ENCODE assay signal across 9 mouse cellular contexts in the genomic region with DNA sequence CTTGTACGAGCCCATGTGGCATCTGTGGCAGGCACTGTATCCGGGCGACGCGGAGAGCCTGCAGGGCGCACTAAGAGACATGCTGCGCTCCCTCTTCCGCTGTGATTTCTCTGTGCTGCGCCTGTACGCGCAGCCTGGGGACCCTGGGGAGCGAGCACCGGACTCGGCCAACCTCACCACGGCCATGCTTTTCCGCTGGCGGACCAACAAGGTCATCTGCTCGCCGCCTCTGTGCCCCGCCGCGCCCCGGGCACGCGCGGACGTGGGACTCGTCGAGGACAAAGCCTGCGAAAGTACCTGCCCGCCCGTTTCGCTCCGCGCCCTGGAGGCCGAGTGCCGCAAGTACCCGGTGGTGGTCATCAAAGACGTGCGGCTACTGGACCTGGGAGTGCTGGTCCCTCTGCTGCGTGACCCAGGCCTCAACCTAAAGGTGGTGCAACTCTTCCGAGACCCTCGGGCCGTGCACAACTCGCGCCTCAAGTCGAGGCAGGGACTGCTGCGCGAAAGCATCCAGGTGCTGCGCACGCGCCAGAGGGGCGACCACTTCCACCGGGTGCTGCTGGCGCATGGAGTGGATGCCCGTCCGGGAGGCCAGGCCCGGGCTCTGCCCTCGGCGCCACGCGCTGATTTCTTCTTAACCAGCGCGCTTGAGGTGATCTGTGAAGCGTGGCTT. TPM values are rescaled to one million over a fixed set of nuclear protein-coding genes. Genes with fewer than 3 reads are reported as not detected.
A peak's percentile ranks its signal among the peaks of the same experiment; 100 is the strongest.
DNase-seq lines count a peak whose midpoint lies in the region; ATAC-seq lines count a peak whose summit lies in the region.
"Had no signal": no experiment of that assay in that cellular context is flagged by ENCODE, and none has a peak within 500 bp of the region (broad histone marks: within the 10 kb centered on the region; RNA-seq: fewer than 3 reads in every experiment).

No protein-coding gene starts in this region.

- 0 out of 2 replicates have a peak, but pooled peaks cover 2% of the 10 kb centered on the region for H3K9me3 ChIP-seq in heart, embryonic 11.5 days (replicated peaks; ENCODE audit: control insufficient read depth, low read length)
- H3K9me3 ChIP-seq in midbrain, embryonic 10.5 days (replicated peaks), result peaks cover 19% of the 10 kb centered on the region

- no peak overlapping the region for H3K27ac ChIP-seq in heart, embryonic 11.5 days (ENCODE audit: low read depth, low read length)
- 0 out of 2 replicates have a peak overlapping the region, but pooled peaks have one; percentile 28 for H3K27ac ChIP-seq in midbrain, embryonic 10.5 days (replicated peaks)

- DNase-seq in urinary bladder, postnatal 25 days (ENCODE audit: low spot score), result peak; percentile 9
- no peak for DNase-seq in urinary bladder, postnatal 10 days (ENCODE audit: low spot score)
- DNase-seq in cerebellum, postnatal 36 days, result peak; percentile 6 to 14
- DNase-seq in kidney, postnatal 10 days, result peak; percentile 26
- no peak for DNase-seq in midbrain, embryonic 10.5 days (ENCODE audit: low spot score)
- peak; percentile 36 for DNase-seq in testis, postnatal 10 days (ENCODE audit: low spot score)

- 0 out of 2 replicates have a peak, but pooled peaks have one; percentile 28 for ATAC-seq in heart, embryonic 11.5 days (replicated peaks; ENCODE audit: insufficient number of reproducible peaks, low FRiP score, low TSS enrichment)
- no peak for ATAC-seq in megakaryocyte-erythroid progenitor cell, adult 5-6 weeks (replicated peaks; ENCODE audit: low FRiP score, low TSS enrichment, poor library complexity, severe bottlenecking)

- peak overlapping the region; percentile 77 for H3K4me2 ChIP-seq in heart, embryonic 11.5 days

- H3K27me3 ChIP-seq in heart, embryonic 11.5 days (ENCODE audit: control insufficient read depth, insufficient read depth, low read length), result peaks cover 7% of the 10 kb centered on the region
- H3K27me3 ChIP-seq in midbrain, embryonic 10.5 days (ENCODE audit: low read depth, poor library complexity, severe bottlenecking), result peaks cover 20% of the 10 kb centered on the region

- H3K4me1 ChIP-seq in heart, embryonic 11.5 days (ENCODE audit: control insufficient read depth, insufficient read depth, low read length), result no peaks in the 10 kb centered on the region
- H3K4me1 ChIP-seq in midbrain, embryonic 10.5 days, result no peaks in the 10 kb centered on the region; the same call in none of the 2 replicates

- WGBS in heart, embryonic 11.5 days (ENCODE audit: insufficient replicate concordance), result 22% methylated on average over 64 of the region's 65 CpGs
- 27% methylated on average over 65 of the region's 65 CpGs for WGBS in midbrain, embryonic 10.5 days

- peak overlapping the region; percentile 48 for H3K4me3 ChIP-seq in heart, embryonic 11.5 days (ENCODE audit: low read depth, low read length)
- H3K4me3 ChIP-seq in midbrain, embryonic 10.5 days, result peak overlapping the region; percentile 57
- H3K4me3 ChIP-seq: erythroblast, embryonic 14.5 days had no signal

- 0 out of 2 replicates have a peak overlapping the region, but pooled peaks have one; percentile 5 for H3K9ac ChIP-seq in heart, embryonic 11.5 days (ENCODE audit: low read depth, low read length)

- no peaks in the 10 kb centered on the region for H3K36me3 ChIP-seq in heart, embryonic 11.5 days (ENCODE audit: control insufficient read depth, insufficient read depth, low read length)
- no peaks in the 10 kb centered on the region for H3K36me3 ChIP-seq in midbrain, embryonic 10.5 days

RNA-seq across cellular contexts. Expression of gene Chst7, which starts 0.9 kb away (rescaled TPM):
- polyA plus RNA-seq in heart, embryonic 11.5 days (2014; fragmentation: Nextera tagmentation; extraction: Ambion mirVana), result 2.0 and 2.6 TPM in 2 replicates
- 3.9 and 4.4 TPM in 2 replicates for polyA plus RNA-seq in midbrain, embryonic 10.5 days (2016; fragmentation: Nextera tagmentation; extraction: Ambion mirVana)
- total RNA-seq in megakaryocyte-erythroid progenitor cell, adult 5-6 weeks (2014; fragmentation: Nextera tagmentation), result not detected in 2 replicates
- total RNA-seq in megakaryocyte-erythroid progenitor cell, adult 5-6 weeks (2017), result not detected in 2 replicates

Comparison
In these comparisons a context has a peak if more than half of its experiments do, and no peak if none do; other contexts are left out.
1. DNase-seq: peak in urinary bladder, postnatal 25 days (single experiment), cerebellum, postnatal 36 days (2 of 2), kidney, postnatal 10 days (single experiment) and testis, postnatal 10 days (single experiment); none in urinary bladder, postnatal 10 days (single experiment) and midbrain, embryonic 10.5 days (single experiment).